Mouse (Mus musculus) spleen, postnatal 10 days (tissue): ENCODE data around the gene Pam16.

Experiments used
- DNase-seq, 2 experiments: peaks; one replicate each; pipeline ENCODE4 v3.0.0; 2021 to 2022; ENCODE audit warnings: low spot score in 2 of 2

Gene Pam16

DNA sequence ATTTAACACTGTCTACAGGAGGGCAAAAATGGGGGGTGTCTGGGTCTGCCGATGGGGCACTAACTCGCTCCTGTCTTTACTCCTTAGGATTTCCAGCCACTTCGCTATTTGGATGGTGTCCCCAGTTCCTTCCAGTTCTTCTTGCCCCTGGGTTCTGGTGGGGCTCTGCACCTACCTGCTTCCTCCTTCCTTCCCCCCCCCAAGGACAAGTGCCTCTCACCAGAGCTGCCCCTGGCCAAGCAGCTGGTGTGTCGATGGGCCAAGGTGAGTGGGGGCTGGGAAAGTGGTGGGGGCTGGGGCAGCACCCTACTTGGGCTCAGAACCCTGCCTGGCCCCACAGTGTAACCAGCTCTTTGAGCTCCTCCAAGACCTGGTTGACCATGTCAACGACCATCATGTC is 13.6 kb downstream of the Pam16 start:
- DNase-seq: no peak

DNA sequence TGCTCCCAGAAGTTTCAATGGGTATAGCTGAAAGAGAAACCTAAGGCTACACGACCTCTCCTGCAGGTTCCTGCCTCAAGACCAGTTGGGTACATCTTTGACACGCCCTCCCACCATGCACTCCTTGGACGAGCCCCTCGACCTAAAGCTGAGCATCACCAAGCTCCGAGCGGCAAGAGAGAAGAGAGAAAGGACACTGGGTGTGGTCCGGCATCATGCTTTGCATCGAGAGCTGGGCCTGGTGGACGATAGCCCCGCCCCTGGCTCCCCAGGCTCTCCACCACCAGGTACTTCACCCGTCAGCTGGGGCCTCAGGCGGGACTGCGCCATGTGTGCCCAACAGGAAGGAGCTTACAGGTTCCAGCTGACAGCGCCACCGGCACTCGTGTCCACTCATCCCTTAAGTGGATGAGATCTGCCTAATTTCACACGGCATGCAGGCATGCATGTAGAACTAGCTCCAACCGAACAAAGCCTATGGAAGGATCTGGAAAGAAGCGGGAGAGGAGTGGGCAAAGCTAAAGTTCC is 16.2 kb downstream of the Pam16 start:
- no peak for DNase-seq

DNA sequence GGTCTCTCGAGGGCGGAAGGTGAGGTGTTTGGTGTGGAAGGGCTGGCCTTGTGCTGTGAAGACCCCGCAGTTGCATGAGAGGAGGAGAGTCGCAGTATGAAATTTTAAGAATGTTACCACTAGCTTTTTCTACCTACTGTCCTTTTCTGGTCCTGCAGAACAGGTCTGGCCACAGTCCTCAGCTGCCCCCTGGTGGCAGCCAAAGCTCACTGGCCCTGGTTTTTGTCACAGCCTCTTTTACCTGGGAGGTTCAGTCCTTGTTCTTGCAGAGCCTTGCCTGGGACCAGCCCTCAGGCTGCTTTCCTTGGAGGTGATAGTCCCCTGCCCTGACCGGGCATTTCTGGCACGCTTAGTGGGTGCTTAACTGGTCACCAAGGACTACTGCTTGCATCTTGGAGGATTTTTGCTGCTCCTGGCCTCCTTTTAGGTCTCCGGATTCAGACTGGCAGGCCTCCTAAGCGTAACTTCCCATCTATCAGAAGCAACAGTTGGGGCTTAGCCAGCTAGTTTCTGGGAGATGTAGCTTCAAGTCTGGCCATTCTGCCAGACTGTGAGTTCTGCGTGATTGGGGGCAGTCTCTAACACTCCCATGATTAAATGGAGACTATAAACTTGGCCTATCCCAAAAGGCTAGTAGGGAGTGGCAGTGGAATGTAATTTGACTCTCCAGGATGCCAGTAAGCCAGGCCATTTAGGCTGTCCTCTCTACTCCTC is 16.8 kb downstream of the Pam16 start:
- peak; percentile 60 to 86 for DNase-seq

DNA sequence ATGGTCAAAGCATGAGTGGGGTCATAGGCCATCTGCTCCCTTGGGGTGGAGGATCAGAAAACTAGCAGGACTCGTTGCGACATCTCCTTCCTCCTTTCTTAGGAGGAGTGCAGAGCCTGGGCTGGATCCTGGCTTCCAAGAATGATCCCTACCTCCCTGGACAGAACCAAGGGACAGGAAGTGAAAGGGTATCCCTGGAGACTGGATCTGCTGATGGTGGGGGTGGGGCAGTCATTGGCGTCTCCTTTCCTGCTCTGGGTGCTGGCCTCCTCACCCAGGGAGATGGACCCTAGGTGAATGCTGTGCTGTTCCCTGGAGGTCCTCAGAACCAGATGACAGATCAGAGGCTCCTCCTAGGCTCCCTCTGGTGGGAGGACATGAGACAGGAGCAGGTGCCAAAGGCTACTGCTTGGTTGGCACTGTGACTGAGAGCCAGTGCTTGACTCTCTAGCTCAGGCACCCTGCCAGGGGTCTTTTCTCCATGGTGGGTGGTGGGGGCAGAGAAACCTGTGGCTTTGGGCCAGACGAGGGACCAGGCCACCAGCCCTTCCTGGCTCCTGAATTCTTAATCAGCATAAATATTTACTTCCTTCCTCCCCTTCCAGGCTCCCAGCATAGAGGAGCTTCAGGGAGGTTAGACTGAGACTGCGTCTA is 18.2 kb downstream of the Pam16 start:
- DNase-seq: peak in 1 of 2 experiments; percentile 50

DNA sequence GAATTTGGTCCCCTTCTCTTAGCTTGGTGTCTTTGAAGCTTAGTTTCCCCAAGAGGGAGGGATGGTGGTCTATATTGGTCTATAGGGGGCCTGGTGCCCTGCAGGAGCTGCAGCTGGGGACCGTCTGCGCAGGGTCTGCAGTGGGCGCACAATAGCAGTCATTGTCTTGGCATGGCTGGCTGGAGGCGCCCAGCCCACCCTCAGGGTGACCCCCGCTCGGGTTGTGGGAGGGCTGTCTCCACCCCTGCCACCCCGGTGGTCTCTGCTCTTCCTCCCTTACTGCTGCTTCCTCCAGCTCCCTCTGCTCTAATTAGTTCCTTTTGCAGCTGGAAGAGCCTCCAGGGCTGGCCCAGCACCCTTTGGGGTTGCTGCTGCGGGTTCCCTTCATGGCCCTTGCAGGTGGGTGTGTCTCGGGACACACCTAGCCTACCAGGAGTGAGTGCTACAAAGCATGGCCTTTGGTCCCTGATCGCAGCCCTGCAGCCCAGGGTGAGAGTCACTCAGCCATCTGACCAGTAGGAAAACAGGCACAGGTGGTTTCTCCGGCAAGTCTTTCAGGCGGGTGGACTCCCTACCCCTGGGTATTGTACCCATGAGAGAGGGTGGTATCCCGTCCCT is 19.2 kb downstream of the Pam16 start:
- DNase-seq: no peak

DNA sequence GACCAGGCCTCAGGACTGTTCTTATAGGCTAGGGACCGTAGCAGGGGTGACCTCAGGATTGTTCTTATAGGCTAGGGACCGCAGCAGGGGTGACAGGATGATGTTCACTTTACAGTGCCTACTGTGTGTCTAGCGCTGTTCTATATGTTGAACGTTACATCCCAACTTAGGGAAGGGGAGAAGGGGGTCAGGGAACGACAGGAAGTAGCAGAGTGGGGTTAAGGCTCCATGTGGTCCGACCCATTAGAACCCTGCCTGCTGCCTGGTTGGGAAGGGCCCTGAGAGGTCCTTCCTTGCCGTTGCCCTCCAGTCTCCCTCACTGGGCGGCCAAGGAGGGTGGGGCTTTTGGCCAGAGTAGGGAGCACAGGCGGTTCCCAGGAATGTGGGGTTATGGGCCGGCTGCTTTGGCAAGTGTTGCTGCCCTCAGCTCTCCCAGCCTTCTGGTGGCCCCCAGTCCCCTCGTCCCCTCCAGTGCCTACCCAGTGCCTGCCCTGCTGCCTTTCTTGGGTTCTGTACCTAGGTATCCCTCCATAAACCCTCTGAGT is 20.4 kb downstream of the Pam16 start:
- DNase-seq: peak in 1 of 2 experiments; percentile 12

DNA sequence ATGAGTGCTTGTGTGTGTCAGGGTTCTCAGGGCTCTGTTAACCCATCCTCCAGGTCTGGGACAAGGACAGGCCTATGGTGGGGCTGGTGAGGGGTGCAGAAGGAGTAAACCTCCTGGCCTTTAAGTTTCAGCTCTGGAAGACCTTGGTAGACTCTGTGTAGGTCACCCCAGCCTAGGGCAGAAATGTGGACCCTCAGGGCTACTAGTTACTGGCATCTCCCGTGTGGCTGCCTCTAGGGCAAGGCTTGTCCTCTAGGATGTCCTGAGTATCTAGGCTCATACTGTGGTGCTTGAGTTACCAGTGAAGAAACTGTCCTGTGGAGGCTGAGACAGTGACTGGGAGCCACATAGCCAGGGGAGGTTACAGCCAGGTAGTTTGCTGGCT is 21.3 kb downstream of the Pam16 start:
- no peak for DNase-seq

DNA sequence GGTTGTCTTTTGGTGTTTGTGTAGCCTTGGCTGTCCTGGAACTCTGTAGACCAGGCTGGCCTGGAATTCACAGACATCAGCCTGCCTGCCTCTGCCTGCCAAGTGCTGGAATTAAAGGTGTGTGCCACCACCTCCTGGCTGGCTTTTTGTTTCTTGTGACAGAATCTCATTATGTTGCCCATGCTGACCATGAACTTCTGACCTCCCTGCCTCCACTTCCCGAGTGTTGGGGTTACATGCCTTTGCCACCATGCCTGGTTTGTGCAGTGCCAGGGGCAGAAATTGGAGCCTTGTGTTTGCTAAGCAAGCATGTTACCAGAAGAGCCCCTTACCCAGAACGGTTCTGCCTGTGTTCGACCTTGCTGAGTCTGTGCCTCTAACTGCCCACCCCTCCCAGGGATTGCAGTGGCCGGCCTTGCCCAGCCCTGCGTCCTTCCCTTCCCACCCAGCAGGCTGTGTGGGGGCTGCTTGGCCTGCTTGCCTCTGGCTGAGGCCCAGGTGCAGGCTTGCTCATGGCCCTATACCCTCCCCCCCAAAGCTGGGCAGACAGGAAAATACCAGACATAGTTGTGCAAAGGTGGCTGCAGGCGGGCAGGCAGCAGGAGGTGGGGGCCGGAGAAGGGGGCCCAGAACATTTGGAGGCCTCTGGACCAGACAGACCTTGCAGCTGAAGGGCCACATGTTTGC is 21.9 kb downstream of the Pam16 start:
- peak in 1 of 2 experiments; percentile 10 for DNase-seq

DNA sequence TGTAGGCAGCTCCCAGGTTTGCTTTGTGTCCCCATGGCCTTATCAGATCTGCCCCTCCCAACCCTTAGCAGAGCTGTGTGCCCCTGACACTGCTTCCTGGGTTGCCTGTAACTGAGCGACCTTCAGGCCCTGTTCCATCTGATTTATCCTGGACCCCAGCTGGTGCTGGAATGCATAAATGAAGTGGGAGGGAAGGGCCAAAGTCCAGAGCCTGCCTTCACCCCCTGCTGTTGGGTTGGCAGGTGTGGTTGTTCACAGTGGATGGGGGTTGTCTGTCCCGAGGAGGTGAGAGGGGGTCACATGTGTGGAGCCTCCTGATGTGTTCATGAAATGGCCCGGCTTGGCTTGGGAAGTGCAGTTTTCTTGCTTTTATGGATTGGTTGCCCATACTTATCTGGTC is 22.6 kb downstream of the Pam16 start:
- no peak for DNase-seq

DNA sequence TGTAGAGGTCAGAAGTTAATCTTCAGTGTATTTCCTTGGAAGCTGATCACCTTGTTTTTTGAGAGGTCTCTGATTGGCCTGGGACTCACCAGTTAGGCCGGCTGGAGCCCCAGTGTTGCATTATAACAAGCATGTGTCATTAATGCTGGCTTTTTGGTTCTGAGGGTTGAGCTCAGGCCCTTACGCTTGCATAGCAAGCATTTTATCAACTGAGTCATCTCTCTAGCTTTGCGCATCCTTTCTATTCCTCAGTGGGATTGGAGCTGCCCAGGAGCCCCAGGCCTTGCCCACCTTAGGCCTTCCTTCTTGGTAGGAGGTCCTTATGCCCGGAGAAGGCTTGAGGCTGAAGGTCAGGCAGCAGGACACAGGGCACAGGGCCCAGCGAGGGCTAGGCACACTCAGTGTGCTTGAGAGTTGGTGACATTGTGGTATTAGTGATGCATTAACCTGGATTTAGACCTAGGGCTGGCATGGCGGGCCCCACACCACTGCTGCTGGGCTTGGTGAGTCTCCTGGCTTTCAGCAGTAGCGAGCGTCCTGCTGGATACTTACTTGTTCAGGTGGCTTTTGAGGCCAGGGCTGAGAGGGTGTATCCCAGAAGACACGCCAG is 24.0 kb downstream of the Pam16 start:
- DNase-seq: no peak

DNA sequence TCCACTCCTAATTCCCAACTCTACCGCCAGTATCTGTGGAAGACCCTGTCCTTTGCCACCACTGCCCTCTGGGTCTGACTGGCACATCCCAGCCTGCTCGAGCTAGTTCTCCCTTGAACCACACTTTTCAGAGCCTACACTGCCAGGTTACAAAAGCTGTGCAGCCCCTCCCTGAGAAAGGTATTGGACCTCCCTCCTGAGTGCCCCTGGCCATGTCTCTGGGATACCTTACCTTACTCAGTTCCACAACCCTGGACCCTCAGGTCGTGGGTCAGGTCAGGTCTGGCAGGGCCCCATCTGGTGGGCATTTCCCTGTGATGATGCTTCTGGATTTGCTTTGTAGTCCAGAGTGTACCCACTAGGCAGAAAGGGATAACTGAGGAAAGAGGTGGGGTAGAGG is 25.2 kb downstream of the Pam16 start:
- no peak for DNase-seq

DNA sequence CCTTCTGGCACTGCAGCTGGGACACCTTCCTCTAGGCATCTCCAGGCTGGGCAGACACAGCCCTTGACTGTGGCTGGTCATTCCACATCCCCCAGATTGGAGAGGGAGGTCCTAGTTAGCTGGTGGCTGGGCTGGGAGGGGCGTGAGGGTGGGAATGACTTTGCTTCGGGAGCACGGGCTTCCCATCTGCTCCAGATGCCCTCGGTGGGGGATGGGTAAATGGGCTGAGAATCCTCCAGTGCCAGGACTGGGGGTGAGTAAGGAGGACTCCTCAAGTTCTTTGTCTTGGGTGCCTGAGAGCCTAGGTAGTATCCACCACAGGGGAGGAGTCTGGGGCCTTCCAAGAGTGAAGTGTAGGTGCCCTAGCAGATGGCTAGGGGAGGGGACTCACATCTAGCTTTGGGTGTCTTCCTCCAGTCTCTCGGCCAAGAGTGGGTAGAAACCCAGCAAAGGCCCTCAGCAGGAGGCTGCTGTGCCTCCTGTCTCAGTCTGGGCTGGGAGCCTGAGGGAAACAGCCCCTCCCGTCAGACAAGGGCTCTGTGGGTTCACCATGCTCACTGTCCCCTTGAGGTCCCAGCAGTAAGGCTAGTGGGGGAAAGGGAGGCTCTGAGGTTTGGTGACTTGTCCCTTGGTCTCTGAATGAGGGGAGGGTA is 25.8 kb downstream of the Pam16 start:
- no peak for DNase-seq

DNA sequence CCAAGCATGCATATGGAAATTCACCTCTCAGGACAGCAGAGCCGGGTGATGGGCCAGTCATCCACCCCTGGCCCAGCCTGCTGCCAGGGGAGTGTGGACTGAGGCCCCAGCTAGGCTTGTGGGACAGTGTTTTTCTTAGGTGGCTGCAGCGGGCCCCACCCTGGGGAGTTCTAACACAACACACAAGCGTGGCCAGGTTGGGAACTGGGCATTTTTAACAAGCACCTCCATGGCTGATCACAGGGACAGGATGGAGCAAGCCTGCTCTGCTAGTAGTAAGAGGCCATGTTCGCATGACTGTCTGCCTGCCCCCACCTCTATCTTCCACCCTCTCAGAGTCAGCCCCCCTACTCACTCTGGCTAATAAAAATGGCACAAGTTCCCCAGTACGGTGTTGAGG is 26.7 kb downstream of the Pam16 start:
- DNase-seq: no peak

DNA sequence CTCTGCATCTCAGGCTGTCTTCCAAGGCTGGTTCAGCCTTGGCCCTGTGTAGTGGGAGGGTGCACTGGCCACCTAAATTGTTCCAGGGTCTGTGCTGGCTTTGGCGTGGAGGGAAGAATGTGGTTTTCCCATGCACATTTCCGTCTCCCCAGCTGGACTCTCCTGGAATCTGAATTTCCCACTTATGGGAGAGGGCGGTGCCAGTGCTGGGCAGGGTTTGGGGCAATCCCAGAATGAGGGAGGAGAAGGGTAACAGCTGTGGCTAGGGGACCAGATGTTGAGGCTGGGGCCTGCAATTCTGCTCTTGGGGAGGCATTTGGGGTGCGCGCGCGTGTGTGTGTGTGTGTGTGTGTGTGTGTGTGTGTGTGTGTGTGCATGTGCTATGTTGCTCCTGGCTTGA is 27.5 kb downstream of the Pam16 start:
- no peak for DNase-seq

DNA sequence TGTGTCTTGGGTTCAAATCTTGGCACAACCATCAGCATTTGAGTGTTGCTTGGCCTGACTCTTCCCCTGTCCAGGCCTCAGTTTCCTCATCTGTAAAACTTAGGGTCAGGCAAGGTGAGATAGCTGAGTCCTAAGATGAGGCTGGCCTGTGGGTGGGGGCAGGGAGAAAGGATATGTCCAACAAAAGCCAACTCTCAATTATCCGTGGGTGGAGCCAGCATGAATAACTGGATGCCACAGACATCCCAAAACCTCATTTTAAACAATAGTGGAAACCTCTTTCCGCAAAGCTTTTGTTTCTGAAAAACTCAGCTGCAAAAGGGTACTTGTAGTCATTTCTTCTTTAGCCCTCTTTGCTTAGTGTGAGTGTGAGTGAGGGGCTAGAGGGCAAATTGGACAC is 28.0 kb downstream of the Pam16 start:
- DNase-seq: no peak

DNA sequence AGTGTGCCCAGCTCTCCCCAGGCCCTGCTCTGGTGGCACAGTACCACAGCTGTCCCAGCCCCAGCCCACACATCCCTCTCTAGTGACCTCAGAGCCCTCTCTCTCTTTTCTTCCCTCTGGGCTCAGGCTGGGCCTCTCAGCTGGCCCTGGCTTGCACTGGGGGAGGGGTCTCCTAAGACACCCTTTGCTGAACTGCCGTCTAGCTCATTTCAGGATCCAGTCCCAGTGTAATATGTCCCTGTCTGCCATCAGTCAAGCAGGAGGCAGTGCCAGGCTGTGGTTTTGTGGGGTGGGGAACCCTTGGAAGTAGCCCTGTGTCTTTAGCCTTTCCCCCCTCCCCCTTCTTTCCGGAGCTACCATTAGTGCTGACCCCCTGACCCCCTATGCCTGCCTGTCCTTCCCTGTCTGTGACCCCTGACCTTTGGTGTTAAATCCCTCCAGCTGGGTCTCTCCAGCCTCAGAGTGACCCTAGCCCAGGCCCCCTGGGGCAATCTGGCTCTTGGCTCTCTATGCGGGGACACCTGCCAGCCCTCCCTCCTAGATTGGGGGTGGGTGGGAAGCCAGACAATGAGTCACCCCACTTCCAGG is 28.6 kb downstream of the Pam16 start:
- DNase-seq: no peak

DNA sequence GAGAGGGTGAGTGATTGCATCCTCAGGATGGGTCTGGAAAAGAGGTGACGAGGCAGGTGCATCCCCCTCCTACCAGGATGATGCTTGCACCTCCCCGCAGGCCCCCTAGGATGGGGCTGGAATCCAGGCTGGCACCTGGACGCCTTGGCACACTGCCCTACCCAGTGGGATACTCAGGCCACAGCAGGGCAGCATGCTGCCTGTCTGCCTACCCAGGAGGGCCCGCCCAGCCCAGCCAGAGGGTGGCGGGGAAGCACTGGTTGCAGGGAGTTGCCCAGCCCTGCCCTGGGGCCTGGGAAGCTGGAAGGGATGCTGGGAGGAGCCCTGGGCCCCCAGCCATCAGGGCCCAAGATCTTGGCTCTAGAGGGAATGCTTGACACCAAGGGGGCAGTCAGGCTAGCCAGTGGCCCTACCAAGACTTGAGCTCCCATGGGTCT is 29.2 kb downstream of the Pam16 start:
- DNase-seq: peak in 1 of 2 experiments; percentile 26

DNA sequence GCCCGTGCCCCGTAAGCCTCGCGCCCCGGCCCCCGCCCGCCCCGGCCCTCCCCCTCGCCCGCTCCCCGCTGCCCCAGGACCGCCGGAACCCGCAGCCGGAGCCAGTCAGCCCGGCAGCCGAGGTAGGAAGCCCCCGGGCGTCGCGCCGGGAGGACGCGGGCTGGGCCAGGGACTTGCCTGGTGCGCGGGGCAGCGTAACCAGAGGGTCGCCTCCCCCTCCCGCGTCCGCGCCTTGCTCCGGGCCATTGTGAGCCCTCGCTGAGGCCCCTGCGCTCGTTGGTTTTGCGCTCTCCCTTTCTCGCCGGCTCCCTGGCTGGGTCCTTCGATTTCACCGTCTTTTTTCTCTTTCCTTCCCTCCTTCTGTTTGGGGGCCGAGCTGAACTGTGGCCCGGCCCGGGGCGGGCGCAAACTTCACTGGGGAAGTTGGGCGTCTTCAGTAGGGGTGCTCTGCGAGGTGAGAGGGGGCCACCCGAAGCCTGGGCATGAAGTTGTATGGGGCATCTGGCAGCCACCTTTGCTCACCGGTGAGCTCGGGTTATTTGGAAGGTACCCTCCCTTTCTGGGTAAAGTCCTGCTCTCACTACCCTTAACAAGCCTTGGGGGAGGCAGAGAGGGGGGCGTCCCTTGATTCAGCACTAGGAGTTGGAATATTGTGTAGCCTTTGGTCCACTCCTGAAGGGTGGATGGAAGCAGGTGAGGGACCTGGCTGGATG is 29.8 kb downstream of the Pam16 start:
- DNase-seq: peak in 1 of 2 experiments; percentile 29

DNA sequence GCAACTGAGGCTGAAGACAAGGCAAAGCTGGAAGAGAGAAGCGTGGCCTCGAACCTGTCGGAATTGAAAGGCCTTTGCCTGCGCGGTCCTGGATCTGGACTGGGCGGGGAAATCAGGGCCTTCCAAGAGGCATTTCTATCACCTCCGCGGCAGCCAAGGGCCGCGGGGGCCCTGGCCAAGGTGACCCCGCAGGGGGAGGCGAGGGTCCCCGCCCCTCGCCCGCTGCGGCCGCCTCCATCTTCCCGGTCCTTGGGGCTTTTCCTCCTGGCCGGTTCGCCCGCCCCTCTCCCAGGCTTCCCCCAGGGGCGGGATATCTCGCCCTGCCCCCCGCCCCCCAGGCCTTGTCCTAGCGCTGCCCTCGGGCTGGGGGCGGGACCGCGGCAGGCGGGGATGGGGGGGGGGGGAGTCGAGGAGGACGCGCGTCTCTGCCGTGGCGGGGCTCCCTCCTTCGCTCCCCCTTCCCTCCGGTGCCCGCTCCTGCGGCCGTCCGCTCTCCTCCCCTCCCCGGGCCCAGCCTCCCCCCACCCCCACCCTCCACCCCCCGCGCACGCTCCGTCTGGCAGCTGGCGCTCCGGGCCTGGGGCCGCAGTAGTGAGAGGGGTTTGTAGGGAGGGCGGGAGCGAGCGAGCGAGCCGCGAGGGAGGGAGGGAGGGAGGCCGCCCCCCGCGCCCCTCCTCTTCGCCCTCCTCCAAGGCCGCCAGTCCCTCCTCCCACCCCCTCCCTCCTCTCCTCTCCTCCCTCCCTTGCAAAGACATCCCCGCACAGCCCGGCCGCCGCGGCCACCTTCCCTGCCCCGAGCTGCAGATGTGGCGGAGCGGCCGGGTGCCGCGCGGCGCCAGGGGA is 30.6 kb downstream of the Pam16 start, which contains the start of gene Glis2:
Gene Glis2, plus strand, starts transcription at position 743 of the 843 bp plus-strand sequence.
- DNase-seq: no peak
